Mouse (Mus musculus) lung, postnatal 0 days (tissue): ENCODE measurements around the gene Card6. TPM values are rescaled to one million over a fixed set of nuclear protein-coding genes. Genes with fewer than 3 reads are reported as not detected.
"Not testable (repeated sequence)": the region's sequence is repeated elsewhere in the genome, so short reads cannot be mapped to it uniquely, and the experiment has no call there.

Experiments used
- ATAC-seq: fragments of 200-750 bp; cut with Nextera tagmentation; 2 replicates; pipeline ENCODE4 v1.8.0; 2017; ENCODE audit warnings: moderate library complexity
- DNase-seq: peaks from one replicate; pipeline ENCODE4 v3.0.0-alpha.2; 2016; ENCODE audit warnings: low spot score
- H3K27ac ChIP-seq: fragments of 300-500 bp; sonication (generic); 2 replicates; pipeline ENCODE4 v1.5.1; 2014; ENCODE audit warnings: antibody characterized with exemption, mild to moderate bottlenecking, low read length, mixed read lengths
- H3K27me3 ChIP-seq: fragments of 300-500 bp; sonication (generic); replicated peaks from 2 replicates; pipeline ENCODE4 v1.6.1; 2014; ENCODE audit warnings: low read length, mixed read lengths; ENCODE audit not compliant: insufficient read depth
- H3K36me3 ChIP-seq: fragments of 300-500 bp; sonication (generic); 2 replicates; pipeline ENCODE4 v1.6.1; 2014; ENCODE audit warnings: low read length, mixed read lengths; ENCODE audit not compliant: insufficient read depth
- H3K4me1 ChIP-seq: fragments of 300-500 bp; sonication (generic); 2 replicates; pipeline ENCODE4 v1.6.1; 2014; ENCODE audit warnings: antibody characterized with exemption, low read depth, low read length, mixed read lengths; ENCODE audit not compliant: insufficient read depth
- H3K4me2 ChIP-seq: fragments of 300-500 bp; sonication (generic); replicated peaks from 2 replicates; pipeline ENCODE4 v1.6.1; 2014; ENCODE audit warnings: low read depth, mild to moderate bottlenecking, low read length, moderate library complexity, mixed read lengths
- H3K4me3 ChIP-seq: fragments of 300-500 bp; sonication (generic); 2 replicates; pipeline ENCODE4 v1.5.1; 2014; ENCODE audit warnings: low read depth, low read length
- H3K9ac ChIP-seq: fragments of 300-500 bp; sonication (generic); replicated peaks from 2 replicates; pipeline ENCODE4 v1.6.1; 2014; ENCODE audit warnings: low read depth, mild to moderate bottlenecking
- H3K9me3 ChIP-seq: fragments of 300-500 bp; sonication (generic); 2 replicates; pipeline ENCODE4 v1.6.1; 2016; ENCODE audit warnings: low read length, mixed read lengths
- CTCF ChIP-seq: IDR thresholded peaks from 2 replicates; pipeline ENCODE4 v1.5.1; 2016; ENCODE audit warnings: antibody characterized with exemption, mild to moderate bottlenecking
- EP300 ChIP-seq: IDR thresholded peaks from 2 replicates; pipeline ENCODE4 v1.6.1; 2016; ENCODE audit warnings: antibody characterized with exemption, mild to moderate bottlenecking, control low read depth
- WGBS: fragments of 180-500 bp; shearing (Covaris S2); extraction: QIAGEN DNeasy Blood & Tissue Kit; methylation state at CpG from one replicate; pipeline ENCODE4 v1.1.7; 2014; 5-methylcytosine and 5-hydroxymethylcytosine counted together
- polyA plus RNA-seq: library from polyadenylated mRNA; unstranded; fragments of >200 nt; fragmentation: Nextera tagmentation; extraction: Ambion mirVana; gene quantifications from 2 replicates; pipeline ENCODE4 v1.2.1, GENCODE M21; 2015

The Card6 gene
- polyA plus RNA-seq, 1 experiment from 2014 or later: 2.7 TPM

GRCm38 (mm10) chr15:5133301-5133700 is 25.0 kb upstream of the Card6 start:
- Histone ChIP-seq H3K27ac (no peak overlapping the region), H3K27me3 (no peaks in the 10 kb centered on the region), H3K9ac (no peak overlapping the region), H3K4me2 (no peak overlapping the region), H3K4me3 (no peak overlapping the region), H3K9me3 (no peaks in the 10 kb centered on the region), H3K36me3 (no peaks in the 10 kb centered on the region), H3K4me1 (no peaks in the 10 kb centered on the region)
- DNase-seq (no peak), ATAC-seq (no peak)
- TF ChIP-seq EP300: no peak
- TF ChIP-seq CTCF: no peak
- WGBS: 74% methylated on average over 3 of the region's 3 CpGs

- not testable (repeated sequence) for DNase-seq, H3K4me3 ChIP-seq, H3K27me3 ChIP-seq, H3K9me3 ChIP-seq, ATAC-seq, H3K4me1 ChIP-seq, H3K4me2 ChIP-seq, H3K27ac ChIP-seq, H3K9ac ChIP-seq, H3K36me3 ChIP-seq
- 79% methylated on average over 14 of the region's 14 CpGs for WGBS
Observed at GRCm38 (mm10) chr15:5130887-5131668, 22.7 kb upstream of the Card6 start.

DNA sequence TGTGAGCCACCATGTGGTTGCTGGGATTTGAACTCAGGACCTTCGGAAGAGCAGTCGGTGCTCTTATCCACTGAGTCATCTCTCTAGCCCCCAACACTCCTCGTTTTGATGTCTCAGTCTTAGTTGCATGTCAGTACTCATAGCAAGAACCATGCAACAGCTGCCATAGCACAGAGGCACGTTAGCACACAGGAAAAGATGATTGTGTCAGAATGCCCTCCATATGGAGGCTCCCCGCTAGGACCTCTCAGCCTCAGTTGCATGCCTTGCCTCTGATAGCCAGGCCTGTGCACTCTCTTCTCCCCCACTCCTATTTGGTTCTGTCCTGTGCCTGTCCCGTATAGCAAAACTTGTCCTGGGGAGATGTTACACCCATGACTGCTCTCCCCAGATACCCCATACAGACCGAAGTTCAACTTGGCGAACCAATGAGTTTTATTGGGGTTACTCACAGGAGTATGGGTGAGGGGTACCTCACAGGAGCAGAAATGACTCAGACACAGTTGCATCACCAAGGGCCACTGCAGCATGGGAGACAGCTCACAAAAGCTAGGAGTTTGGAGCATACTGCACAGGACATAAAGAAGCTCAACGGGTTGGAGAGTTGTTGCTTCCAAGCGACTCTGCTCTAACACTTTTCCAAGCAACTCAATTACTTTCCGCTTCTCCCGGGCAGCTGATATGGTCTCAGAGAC is 20.9 kb upstream of the Card6 start:
- Histone ChIP-seq H3K4me1 (no peaks in the 10 kb centered on the region), H3K4me3 (no peak overlapping the region), H3K9ac (no peak overlapping the region), H3K9me3 (no peaks in the 10 kb centered on the region), H3K4me2 (no peak overlapping the region), H3K27me3 (no peaks in the 10 kb centered on the region), H3K27ac (no peak overlapping the region), H3K36me3 (0 out of 2 replicates have a peak, but pooled peaks cover under 1% of the 10 kb centered on the region)
- no peak for ATAC-seq
- no peak for DNase-seq
- no peak for TF ChIP-seq EP300
- no peak for TF ChIP-seq CTCF
- WGBS: 87% methylated on average over 12 of the region's 12 CpGs

- 49% methylated on average over 5 of the region's 5 CpGs for WGBS
Observed at GRCm38 (mm10) chr15:5128176-5128940, 20.0 kb upstream of the Card6 start.

GRCm38 (mm10) chr15:5127487-5127886 is 19.1 kb upstream of the Card6 start:
- TF ChIP-seq CTCF (no peak), EP300 (no peak)
- H3K4me1 ChIP-seq: no peaks in the 10 kb centered on the region
- H3K27me3 ChIP-seq: no peaks in the 10 kb centered on the region
- ATAC-seq (no peak), DNase-seq (no peak)
- no peak overlapping the region for H3K4me2 ChIP-seq
- H3K4me3 ChIP-seq: no peak overlapping the region
- no peaks in the 10 kb centered on the region for H3K9me3 ChIP-seq
- H3K27ac ChIP-seq: no peak overlapping the region
- 73% methylated on average over 2 of the region's 2 CpGs for WGBS
- H3K36me3 ChIP-seq: peaks cover 7% of the 10 kb centered on the region; the same call in 1 of the 2 replicates
- H3K9ac ChIP-seq: no peak overlapping the region

More at GRCm38 (mm10) chr15:5128176-5128940, 20.0 kb upstream of the Card6 start:
- Histone ChIP-seq H3K4me2 (no peak overlapping the region), H3K36me3 (0 out of 2 replicates have a peak, but pooled peaks cover 3% of the 10 kb centered on the region), H3K4me1 (no peaks in the 10 kb centered on the region), H3K27me3 (no peaks in the 10 kb centered on the region), H3K27ac (no peak overlapping the region), H3K9ac (no peak overlapping the region), H3K4me3 (no peak overlapping the region), H3K9me3 (no peaks in the 10 kb centered on the region)
- DNase-seq: no peak
- no peak for TF ChIP-seq EP300
- no peak for ATAC-seq

GRCm38 (mm10) chr15:5126456-5126855 is 18.1 kb upstream of the Card6 start:
- WGBS: 76% methylated on average over 4 of the region's 4 CpGs
- Histone ChIP-seq H3K36me3 (peaks cover 11% of the 10 kb centered on the region; the same call in 1 of the 2 replicates), H3K4me3 (no peak overlapping the region), H3K4me2 (no peak overlapping the region), H3K4me1 (no peaks in the 10 kb centered on the region), H3K27ac (no peak overlapping the region), H3K9ac (no peak overlapping the region), H3K27me3 (no peaks in the 10 kb centered on the region), H3K9me3 (no peaks in the 10 kb centered on the region)
- TF ChIP-seq CTCF (no peak), EP300 (no peak)
- DNase-seq (peak; percentile 22), ATAC-seq (no peak)
